Mouse (Mus musculus) MEL (cell line): Measurements from ENCODE around the gene Eef1g. TPM values are rescaled to one million over a fixed set of nuclear protein-coding genes. Genes with fewer than 3 reads are reported as not detected.

ENCODE experiments used
- DNase-seq: peaks from one replicate; pipeline ENCODE4 v3.0.0; 2011; ENCODE audit warnings: low read depth, low spot score
- H3K27ac ChIP-seq: 2 replicates; pipeline ENCODE4 v1.5.1; 2012; ENCODE audit warnings: low read depth, mild to moderate bottlenecking, control low read depth, low read length, moderate library complexity; ENCODE audit not compliant: control insufficient read depth
- H3K27me3 ChIP-seq, 2 experiments: fragments of 150-350 bp in 1 of 2; sonication (generic) in 1 of 2; 2 replicates each; pipeline ENCODE4 v1.6.1; 2012; ENCODE audit warnings: low read length in 2 of 2, mild to moderate bottlenecking in 2 of 2, improper control_type of control experiment in 1 of 2, moderate library complexity in 1 of 2; ENCODE audit not compliant: insufficient read depth in 2 of 2, control insufficient read depth in 1 of 2
- H3K36me3 ChIP-seq, 2 experiments: 2 replicates each; pipeline ENCODE4 v1.6.1; 2012 to 2014; ENCODE audit warnings: low read length in 2 of 2, improper control_type of control experiment in 1 of 2, inconsistent platforms in 1 of 2, mild to moderate bottlenecking in 1 of 2; ENCODE audit not compliant: insufficient read depth in 2 of 2, control insufficient read depth in 1 of 2
- H3K4me1 ChIP-seq, 2 experiments: fragments of 150-350 bp in 1 of 2; sonication (generic) in 1 of 2; 2 replicates each; pipeline ENCODE4 v1.6.1; 2012; ENCODE audit warnings: low read length in 2 of 2, improper control_type of control experiment in 1 of 2, mild to moderate bottlenecking in 1 of 2; ENCODE audit not compliant: insufficient read depth in 2 of 2, control insufficient read depth in 1 of 2
- H3K4me3 ChIP-seq, 2 experiments: fragments of 150-350 bp in 1 of 2; sonication (generic) in 1 of 2; 2 replicates each; pipeline ENCODE4 v1.5.1; 2012; ENCODE audit warnings: low read depth in 2 of 2, low read length in 2 of 2, mild to moderate bottlenecking in 2 of 2, moderate library complexity in 2 of 2, control low read depth in 1 of 2, improper control_type of control experiment in 1 of 2; ENCODE audit not compliant: control insufficient read depth in 1 of 2, insufficient read depth in 1 of 2
- H3K79me2 ChIP-seq: 2 replicates; pipeline ENCODE4 v1.6.1; 2012; ENCODE audit warnings: mild to moderate bottlenecking, low read length, moderate library complexity; ENCODE audit not compliant: control insufficient read depth, poor library complexity, insufficient read depth
- H3K9ac ChIP-seq: 2 replicates; pipeline ENCODE4 v1.6.1; 2012; ENCODE audit warnings: low read depth, mild to moderate bottlenecking, control low read depth, low read length, moderate library complexity; ENCODE audit not compliant: control insufficient read depth, poor library complexity, severe bottlenecking
- H3K9me3 ChIP-seq: fragments of 150-350 bp; sonication (generic); replicated peaks from 2 replicates; pipeline ENCODE4 v1.6.1; 2012; ENCODE audit warnings: mild to moderate bottlenecking, low read length, improper control_type of control experiment, moderate library complexity; ENCODE audit not compliant: insufficient read depth
- BHLHE40 ChIP-seq: IDR thresholded peaks from 2 replicates; pipeline ENCODE4 v1.6.1; 2012; ENCODE audit warnings: low read depth, mild to moderate bottlenecking, inconsistent platforms, low read length, improper control_type of control experiment, borderline replicate concordance
- CHD1 ChIP-seq: IDR thresholded peaks from 2 replicates; pipeline ENCODE4 v1.6.1; 2012; ENCODE audit warnings: low read depth, mild to moderate bottlenecking, inconsistent platforms, low read length, improper control_type of control experiment
- E2F4 ChIP-seq: IDR thresholded peaks from 2 replicates; pipeline ENCODE4 v1.6.1; 2011; ENCODE audit warnings: low read depth, low read length, improper control_type of control experiment, borderline replicate concordance
- ELF1 ChIP-seq: IDR thresholded peaks from 2 replicates; pipeline ENCODE4 v1.6.1; 2014; ENCODE audit warnings: low read depth, mild to moderate bottlenecking, inconsistent platforms, low read length, improper control_type of control experiment, moderate library complexity
- EP300 ChIP-seq, 2 experiments: IDR thresholded peaks; 2 replicates each; pipeline ENCODE4 v1.6.1; 2011; ENCODE audit warnings: improper control_type of control experiment in 2 of 2, low read length in 2 of 2, low read depth in 1 of 2, mild to moderate bottlenecking in 1 of 2
- ETS1 ChIP-seq: IDR thresholded peaks from 2 replicates; pipeline ENCODE4 v1.6.1; 2012; ENCODE audit warnings: low read depth, mild to moderate bottlenecking, inconsistent platforms, low read length, improper control_type of control experiment, moderate library complexity
- GABPA ChIP-seq: IDR thresholded peaks from 2 replicates; pipeline ENCODE4 v1.6.1; 2012; ENCODE audit warnings: low read depth, mild to moderate bottlenecking, inconsistent platforms, low read length, improper control_type of control experiment, moderate library complexity
- GATA1 ChIP-seq: IDR thresholded peaks from 2 replicates; pipeline ENCODE4 v1.6.1; 2011; ENCODE audit warnings: low read depth, low read length, improper control_type of control experiment
- HCFC1 ChIP-seq: IDR thresholded peaks from 2 replicates; pipeline ENCODE4 v1.6.1; 2012; ENCODE audit warnings: low read depth, mild to moderate bottlenecking, inconsistent platforms, low read length, improper control_type of control experiment, moderate library complexity
- JUND ChIP-seq: IDR thresholded peaks from 2 replicates; pipeline ENCODE4 v1.6.1; 2011; ENCODE audit warnings: low read depth, mild to moderate bottlenecking, improper control_type of control experiment, low read length
- KAT2A ChIP-seq: conservative IDR thresholded peaks from 2 replicates; pipeline ENCODE4 v1.6.1; 2012; ENCODE audit warnings: low read depth, low read length, improper control_type of control experiment, inconsistent platforms
- MAZ ChIP-seq: IDR thresholded peaks from 2 replicates; pipeline ENCODE4 v1.6.1; 2012; ENCODE audit warnings: low read depth, mild to moderate bottlenecking, inconsistent platforms, low read length, improper control_type of control experiment
- MEF2A ChIP-seq: IDR thresholded peaks from 2 replicates; pipeline ENCODE4 v1.6.1; 2014; ENCODE audit warnings: low read depth, mild to moderate bottlenecking, inconsistent platforms, low read length, improper control_type of control experiment; ENCODE audit not compliant: poor library complexity, insufficient replicate concordance, severe bottlenecking; ENCODE audit errors: extremely low read depth
- MXI1 ChIP-seq: IDR thresholded peaks from 2 replicates; pipeline ENCODE4 v1.6.1; 2011; ENCODE audit warnings: mild to moderate bottlenecking, low read depth, low read length, improper control_type of control experiment
- MYB ChIP-seq: IDR thresholded peaks from 2 replicates; pipeline ENCODE4 v1.6.1; 2011; ENCODE audit warnings: mild to moderate bottlenecking, low read depth, low read length, improper control_type of control experiment
- MYC ChIP-seq: IDR thresholded peaks from 2 replicates; pipeline ENCODE4 v1.6.1; 2011; ENCODE audit warnings: low read depth, mild to moderate bottlenecking, low read length, improper control_type of control experiment, moderate library complexity
- NELFE ChIP-seq: IDR thresholded peaks from 2 replicates; pipeline ENCODE4 v1.6.1; 2011; ENCODE audit warnings: low read depth, low read length, improper control_type of control experiment
- NRF1 ChIP-seq: IDR thresholded peaks from 2 replicates; pipeline ENCODE4 v1.6.1; 2014; ENCODE audit warnings: low read depth, mild to moderate bottlenecking, inconsistent platforms, low read length, improper control_type of control experiment, moderate library complexity; ENCODE audit not compliant: poor library complexity, insufficient read depth, severe bottlenecking
- POLR2A ChIP-seq, 2 experiments: IDR thresholded peaks; 2 replicates each; pipeline ENCODE4 v1.6.1; 2011 to 2012; ENCODE audit warnings: low read length in 2 of 2, mild to moderate bottlenecking in 2 of 2, control low read depth in 1 of 2, improper control_type of control experiment in 1 of 2, low read depth in 1 of 2, moderate library complexity in 1 of 2; ENCODE audit not compliant: control insufficient read depth in 1 of 2, insufficient read depth in 1 of 2, poor library complexity in 1 of 2
- POLR2AphosphoS2 ChIP-seq: IDR thresholded peaks from 2 replicates; pipeline ENCODE4 v1.6.1; 2011; ENCODE audit warnings: low read length, improper control_type of control experiment
- RCOR1 ChIP-seq: IDR thresholded peaks from 2 replicates; pipeline ENCODE4 v1.6.1; 2012; ENCODE audit warnings: low read depth, mild to moderate bottlenecking, inconsistent platforms, low read length, improper control_type of control experiment
- SIN3A ChIP-seq: IDR thresholded peaks from 2 replicates; pipeline ENCODE4 v1.6.1; 2012; ENCODE audit warnings: low read length, improper control_type of control experiment, inconsistent platforms
- SMC3 ChIP-seq: IDR thresholded peaks from 2 replicates; pipeline ENCODE4 v1.6.1; 2011; ENCODE audit warnings: low read depth, low read length, improper control_type of control experiment
- TAL1 ChIP-seq: IDR thresholded peaks from 2 replicates; pipeline ENCODE4 v1.6.1; 2012; ENCODE audit warnings: mild to moderate bottlenecking, inconsistent platforms, low read length, moderate library complexity, mixed read lengths
- TBP ChIP-seq: IDR thresholded peaks from 2 replicates; pipeline ENCODE4 v1.8.0; 2011; ENCODE audit warnings: low read depth, low read length, improper control_type of control experiment
- TCF12 ChIP-seq: IDR thresholded peaks from 2 replicates; pipeline ENCODE4 v1.6.1; 2014; ENCODE audit warnings: low read depth, mild to moderate bottlenecking, inconsistent platforms, low read length, improper control_type of control experiment, moderate library complexity
- UBTF ChIP-seq: IDR thresholded peaks from 2 replicates; pipeline ENCODE4 v1.6.1; 2012; ENCODE audit warnings: low read depth, mild to moderate bottlenecking, inconsistent platforms, low read length, improper control_type of control experiment, moderate library complexity, borderline replicate concordance; ENCODE audit not compliant: insufficient read depth
- USF2 ChIP-seq, 2 experiments: IDR thresholded peaks; 2 replicates each; pipeline ENCODE4 v1.6.1; 2011 to 2012; ENCODE audit warnings: improper control_type of control experiment in 2 of 2, low read length in 2 of 2, borderline replicate concordance in 1 of 2, inconsistent platforms in 1 of 2, low read depth in 1 of 2, mild to moderate bottlenecking in 1 of 2; ENCODE audit not compliant: insufficient read depth in 1 of 2
- ZC3H11A ChIP-seq: IDR thresholded peaks from 2 replicates; pipeline ENCODE4 v1.6.1; 2012; ENCODE audit warnings: low read depth, mild to moderate bottlenecking, inconsistent platforms, low read length, improper control_type of control experiment
- ZNF384 ChIP-seq: IDR thresholded peaks from 2 replicates; pipeline ENCODE4 v1.6.1; 2012; ENCODE audit warnings: low read depth, mild to moderate bottlenecking, inconsistent platforms, low read length, improper control_type of control experiment
- polyA plus RNA-seq, 2 experiments: library from polyadenylated mRNA; stranded (reverse) in 1 of 2; unstranded in 1 of 2; fragments of >175 nt in 1 of 2; fragments of >200 nt in 1 of 2; gene quantifications; 2 replicates each; pipeline versions ENCODE4 v1.2.1 to v1.2.4; 2012; ENCODE audit warnings: low replicate concordance in 2 of 2, low read depth in 1 of 2; ENCODE audit not compliant: insufficient read length in 2 of 2, insufficient read depth in 1 of 2, missing spikeins in 1 of 2
- total RNA-seq: library from RNA; depleted of rRNA; stranded (reverse); fragments of 300-350 nt; gene quantifications from 2 replicates; pipeline ENCODE4 v1.2.3, GENCODE M21; 2012

Eef1g gene
- total and polyA plus RNA-seq, 3 experiments = 1,362 to 1,817 (median 1,691) TPM

GRCm38 (mm10) chr19:8941515-8942217 is 25.2 kb upstream of the Eef1g start, which contains the start of gene Mta2 (continued):
- TF ChIP-seq TCF12 (peak; percentile 60), USF2 (IDR thresholded peaks at IDR 0.05; ENCODE audit: borderline replicate concordance in 1 of 2, insufficient read depth in 1 of 2, low read depth in 1 of 2, low read length in 2 of 2) (no peak), EP300 (IDR thresholded peaks at IDR 0.05; ENCODE audit: low read depth in 1 of 2, low read length in 2 of 2) (peak in 1 of 2 experiments; percentile 6; a peak in 1 of 4 replicates)

- TF ChIP-seq ZC3H11A (no peak), GABPA (no peak), GATA1 (no peak), MAZ (peak; percentile 14; the same call in 1 of the 2 replicates), SIN3A (peak; percentile 58), TAL1 (no peak), ETS1 (no peak), RCOR1 (no peak), TBP (no peak), MEF2A (no peak), ELF1 (no peak), JUND (no peak), UBTF (no peak), HCFC1 (no peak), TCF12 (0 out of 2 replicates have a peak, but pooled peaks have one; percentile 5), E2F4 (no peak), MXI1 (0 out of 2 replicates have a peak, but pooled peaks have one; percentile 6), CHD1 (no peak), BHLHE40 (no peak), NRF1 (0 out of 2 replicates have a peak, but pooled peaks have one; percentile 1), POLR2AphosphoS2 (no peak), SMC3 (no peak), USF2 (IDR thresholded peaks at IDR 0.05; ENCODE audit: borderline replicate concordance in 1 of 2, insufficient read depth in 1 of 2, low read depth in 1 of 2, low read length in 2 of 2) (no peak), MYB (no peak), POLR2A (IDR thresholded peaks at IDR 0.05; ENCODE audit: control insufficient read depth in 1 of 2, insufficient read depth in 1 of 2, low read depth in 1 of 2, low read length in 2 of 2, poor library complexity in 1 of 2) (peak in 1 of 2 experiments; percentile 29; a peak in 2 of 4 replicates), MYC (0 out of 2 replicates have a peak, but pooled peaks have one; percentile 37), KAT2A (no peak; the same call in 1 of the 2 replicates), ZNF384 (no peak), NELFE (no peak)
- H3K79me2 ChIP-seq = peaks cover 36% of the 10 kb centered on the region
- H3K36me3 ChIP-seq = peaks cover 8 to 41% of the 10 kb centered on the region in 2 experiments
- H3K4me1 ChIP-seq = peaks cover 11 to 36% of the 10 kb centered on the region in 2 experiments
- no peaks in the 10 kb centered on the region for H3K9me3 ChIP-seq
- H3K9ac ChIP-seq = peak overlapping the region; percentile 92
- DNase-seq = peak; percentile 70
- H3K27ac ChIP-seq = peak overlapping the region; percentile 92
- no peaks in the 10 kb centered on the region for H3K27me3 ChIP-seq
- peak overlapping the region; percentile 85 to 99 for H3K4me3 ChIP-seq
Measured at GRCm38 (mm10) chr19:8942276-8942964, 24.4 kb upstream of the Eef1g start.
